Mouse (Mus musculus) midbrain, embryonic 13.5 days (tissue): Measurements from ENCODE around the gene Racgap1. TPM values are rescaled to one million over a fixed set of nuclear protein-coding genes. Genes with fewer than 3 reads are reported as not detected.

Source experiments
- ATAC-seq: fragments of 200-750 bp; cut with Nextera tagmentation; 2 replicates; pipeline ENCODE4 v1.8.0; 2017; ENCODE audit warnings: mild to moderate bottlenecking, moderate TSS enrichment, moderate library complexity
- H3K27ac ChIP-seq: fragments of 300-500 bp; sonication (generic); 2 replicates; pipeline ENCODE4 v1.5.1; 2015; ENCODE audit warnings: inconsistent platforms, mild to moderate bottlenecking, moderate library complexity
- H3K27me3 ChIP-seq: fragments of 300-500 bp; sonication (generic); 2 replicates; pipeline ENCODE4 v1.6.1; 2015; ENCODE audit warnings: mild to moderate bottlenecking, inconsistent platforms
- H3K36me3 ChIP-seq: fragments of 300-500 bp; sonication (generic); 2 replicates; pipeline ENCODE4 v1.6.1; 2015; ENCODE audit warnings: mild to moderate bottlenecking, inconsistent platforms
- H3K4me1 ChIP-seq: fragments of 300-500 bp; sonication (generic); replicated peaks from 2 replicates; pipeline ENCODE4 v1.6.1; 2015; ENCODE audit warnings: inconsistent platforms
- H3K4me2 ChIP-seq: fragments of 300-500 bp; sonication (generic); replicated peaks from 2 replicates; pipeline ENCODE4 v1.6.1; 2015; ENCODE audit warnings: moderate library complexity, mild to moderate bottlenecking, inconsistent platforms
- H3K4me3 ChIP-seq: fragments of 300-500 bp; sonication (generic); replicated peaks from 2 replicates; pipeline ENCODE4 v1.5.1; 2015; ENCODE audit warnings: mild to moderate bottlenecking, inconsistent platforms
- H3K9ac ChIP-seq: fragments of 300-500 bp; sonication (generic); replicated peaks from 2 replicates; pipeline ENCODE4 v1.6.1; 2015; ENCODE audit warnings: mild to moderate bottlenecking, inconsistent platforms
- H3K9me3 ChIP-seq: fragments of 300-500 bp; sonication (generic); 2 replicates; pipeline ENCODE4 v1.6.1; 2016; ENCODE audit warnings: mild to moderate bottlenecking, inconsistent platforms
- WGBS: fragments of 180-500 bp; shearing (Covaris S2); methylation state at CpG from one replicate; pipeline ENCODE4 v1.1.7; 2015; 5-methylcytosine and 5-hydroxymethylcytosine counted together
- polyA plus RNA-seq: library from polyadenylated mRNA; unstranded; fragments of >200 nt; fragmentation: Nextera tagmentation; extraction: Ambion mirVana; gene quantifications from 2 replicates; pipeline ENCODE4 v1.2.1, GENCODE M21; 2015

The Racgap1 gene
- polyA plus RNA-seq, 1 experiment from 2014 or later = 125 TPM

DNA sequence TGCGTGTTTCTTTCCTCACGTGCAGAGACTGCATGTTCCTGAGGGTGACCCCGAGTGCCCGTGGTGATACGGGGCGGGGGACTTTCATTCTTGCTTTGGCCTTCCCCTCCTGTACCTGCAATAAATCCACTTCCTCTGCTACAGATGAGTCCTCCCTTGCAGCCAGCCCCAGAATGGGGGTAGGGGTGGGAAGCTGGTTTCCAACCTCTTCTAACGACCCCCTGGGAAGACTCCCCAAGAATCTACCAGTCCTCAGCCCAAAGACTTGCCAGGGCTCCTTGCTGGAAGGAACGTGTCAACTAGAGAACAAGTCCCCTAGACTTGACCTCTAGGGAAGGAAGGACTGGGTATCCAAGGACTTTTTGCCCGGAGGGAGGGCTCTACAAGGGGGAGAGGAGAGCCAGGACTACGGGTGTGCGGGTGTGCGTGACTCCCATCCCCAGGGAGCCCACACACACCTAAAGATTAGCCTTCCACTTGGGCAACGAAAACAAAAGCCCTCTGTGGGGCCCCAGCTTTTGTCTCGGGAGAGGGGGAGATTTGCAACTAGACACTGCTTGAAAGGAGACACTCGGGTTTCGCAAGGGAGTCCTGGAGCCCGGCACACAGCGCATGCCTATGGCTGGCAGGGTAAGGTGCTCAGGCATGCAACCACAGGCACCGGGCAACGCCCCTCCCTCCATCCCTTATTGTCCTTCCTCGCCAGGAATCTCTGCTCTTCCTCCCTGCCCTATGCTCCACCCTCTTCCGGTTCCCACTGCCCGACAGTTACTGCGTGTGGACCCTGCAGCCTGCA lies 66.9 kb downstream of the Racgap1 start:
- WGBS = 1% methylated on average over 24 of the region's 24 CpGs
- no peaks in the 10 kb centered on the region for H3K9me3 ChIP-seq
- H3K4me2 ChIP-seq = peak overlapping the region; percentile 49
- no peak overlapping the region for H3K27ac ChIP-seq
- peak overlapping the region; percentile 33 for H3K4me3 ChIP-seq
- ATAC-seq = peak; percentile 43
- peaks cover 25% of the 10 kb centered on the region for H3K4me1 ChIP-seq
- H3K9ac ChIP-seq = peak overlapping the region; percentile 37; the same call in 1 of the 2 replicates
- peaks cover 99% of the 10 kb centered on the region for H3K27me3 ChIP-seq
- H3K36me3 ChIP-seq = no peaks in the 10 kb centered on the region

DNA sequence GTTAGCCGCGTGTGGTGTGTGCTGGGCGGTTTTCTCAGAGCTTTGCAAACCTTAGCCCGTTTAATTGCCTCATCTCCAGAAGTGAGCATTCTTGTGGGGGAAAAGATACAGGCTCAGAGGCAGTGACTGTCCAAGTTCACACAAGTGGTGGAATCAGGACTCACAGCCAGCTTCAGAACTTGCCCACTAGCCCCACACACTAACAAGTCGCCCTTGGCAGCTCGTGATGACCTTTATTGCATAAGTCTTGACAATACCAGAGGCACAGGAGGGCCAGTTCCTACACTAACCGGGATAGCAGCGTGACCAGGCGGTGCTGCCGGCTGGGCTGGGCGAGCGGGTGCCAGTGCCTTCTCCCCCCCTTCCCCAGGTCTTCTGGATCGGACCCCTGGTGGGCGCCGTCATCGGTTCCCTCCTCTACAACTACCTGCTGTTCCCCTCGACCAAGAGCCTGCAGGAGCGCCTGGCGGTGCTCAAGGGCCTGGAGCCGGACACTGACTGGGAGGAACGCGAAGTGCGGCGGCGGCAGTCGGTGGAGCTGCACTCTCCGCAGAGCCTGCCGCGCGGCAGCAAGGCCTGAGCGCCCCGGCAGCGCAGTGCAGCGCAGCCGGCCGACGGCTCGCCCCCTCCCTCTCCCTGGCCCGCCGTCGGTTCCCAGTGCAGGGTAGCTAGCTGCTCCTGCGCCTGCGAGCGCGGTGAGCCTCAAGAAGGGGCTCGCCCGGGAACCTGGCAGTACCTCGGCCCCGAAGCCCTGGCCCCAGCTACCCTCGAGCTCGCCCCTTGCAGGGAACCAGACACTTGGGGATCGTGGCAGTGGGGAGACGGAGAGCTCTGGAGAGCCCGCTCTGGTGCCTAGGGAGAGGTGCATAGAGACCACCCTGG lies 67.8 kb downstream of the Racgap1 start:
- WGBS = 1% methylated on average over 50 of the region's 54 CpGs
- Histone ChIP-seq H3K4me1 (peaks cover 26% of the 10 kb centered on the region), H3K9ac (peak overlapping the region; percentile 37; the same call in 1 of the 2 replicates), H3K27me3 (peaks cover 95% of the 10 kb centered on the region), H3K27ac (no peak overlapping the region), H3K9me3 (no peaks in the 10 kb centered on the region), H3K4me3 (peak overlapping the region; percentile 33), H3K36me3 (no peaks in the 10 kb centered on the region), H3K4me2 (peak overlapping the region; percentile 49)
- ATAC-seq = peak; percentile 66

DNA sequence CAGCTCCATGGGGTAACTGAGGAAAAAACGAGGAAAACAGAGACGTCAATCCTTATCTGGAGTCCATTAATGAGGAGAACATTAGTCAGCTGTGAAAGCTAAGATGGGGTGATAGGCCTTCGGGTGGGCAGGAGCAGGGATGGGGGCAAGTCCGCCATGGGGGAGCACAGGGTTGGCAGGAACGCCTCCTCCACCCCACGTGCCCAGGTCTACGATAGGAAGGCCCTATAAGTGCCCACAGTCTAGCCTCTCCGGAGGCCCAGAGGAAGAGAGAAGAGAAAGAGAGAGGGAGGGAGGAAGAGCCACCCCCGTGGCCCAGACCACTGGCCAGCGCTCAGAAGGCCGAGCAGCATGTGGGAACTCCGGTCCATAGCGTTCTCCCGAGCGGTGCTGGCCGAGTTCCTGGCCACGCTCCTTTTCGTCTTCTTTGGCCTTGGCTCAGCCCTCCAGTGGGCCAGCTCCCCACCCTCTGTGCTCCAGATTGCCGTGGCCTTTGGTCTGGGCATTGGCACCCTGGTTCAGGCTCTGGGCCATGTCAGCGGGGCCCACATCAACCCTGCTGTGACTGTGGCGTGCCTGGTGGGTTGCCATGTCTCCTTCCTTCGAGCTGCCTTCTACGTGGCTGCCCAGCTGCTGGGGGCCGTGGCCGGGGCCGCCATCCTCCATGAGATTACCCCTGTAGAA lies 72.5 kb downstream of the Racgap1 start, which contains the start of gene Aqp2:
Aqp2 (plus strand) TSS at position 254 of the 684 bp plus-strand sequence.
- WGBS = 80% methylated on average over 26 of the region's 26 CpGs
- peaks cover 48% of the 10 kb centered on the region for H3K27me3 ChIP-seq
- H3K36me3 ChIP-seq = no peaks in the 10 kb centered on the region
- no peak within 1 kb of the TSS for H3K4me2 ChIP-seq
- H3K4me1 ChIP-seq = peaks cover 13% of the 10 kb centered on the region
- ATAC-seq = no peak
- H3K4me3 ChIP-seq = no peak within 1 kb of the TSS
- H3K9me3 ChIP-seq = no peaks in the 10 kb centered on the region
- H3K9ac ChIP-seq = no peak within 1 kb of the TSS
- H3K27ac ChIP-seq = no peak within 1 kb of the TSS

Other genes starting within 250 kb of the Racgap1 start
- 12.2 and 15.6 TPM in 2 replicates for gene Nckap5l, start 193.9 kb downstream of the Racgap1 start, polyA plus RNA-seq
- 26.5 and 26.9 TPM in 2 replicates for gene Bcdin3d, start 176.9 kb downstream of the Racgap1 start, polyA plus RNA-seq
- gene Faim2, start 123.5 kb downstream of the Racgap1 start, polyA plus RNA-seq = 9.5 and 12.1 TPM in 2 replicates
- gene Aqp2, start 72.6 kb downstream of the Racgap1 start, polyA plus RNA-seq = not detected in 2 replicates
- 0.79 and 1.1 TPM in 2 replicates for gene Aqp5, start 60.9 kb downstream of the Racgap1 start, polyA plus RNA-seq
- 0.71 and 0.99 TPM in 2 replicates for gene Aqp6, start 50.3 kb downstream of the Racgap1 start, polyA plus RNA-seq
- 48.0 and 54.5 TPM in 2 replicates for gene Asic1, start 18.7 kb upstream of the Racgap1 start, polyA plus RNA-seq
- gene Smarcd1, start 50.5 kb upstream of the Racgap1 start, polyA plus RNA-seq = 137 and 145 TPM in 2 replicates
- gene Gm17349, start 53.8 kb upstream of the Racgap1 start, polyA plus RNA-seq = not detected in 2 replicates
- 1.3 and 1.6 TPM in 2 replicates for gene Gpd1, start 65.9 kb upstream of the Racgap1 start, polyA plus RNA-seq
- 167 and 177 TPM in 2 replicates for gene Cox14, start 74.0 kb upstream of the Racgap1 start, polyA plus RNA-seq
- 58.4 and 61.1 TPM in 2 replicates for gene Cers5, start 121.2 kb upstream of the Racgap1 start, polyA plus RNA-seq
- gene Lima1, start 223.8 kb upstream of the Racgap1 start, polyA plus RNA-seq = 17.1 and 17.2 TPM in 2 replicates